Mouse (Mus musculus) MEL (cell line): ENCODE data around the gene Oca2. TPM values are rescaled to one million over a fixed set of nuclear protein-coding genes. Genes with fewer than 3 reads are reported as not detected.

Experiments used
- DNase-seq: peaks from one replicate; pipeline ENCODE4 v3.0.0; 2011; ENCODE audit warnings: low read depth, low spot score
- H3K27ac ChIP-seq: 2 replicates; pipeline ENCODE4 v1.5.1; 2012; ENCODE audit warnings: low read depth, mild to moderate bottlenecking, control low read depth, low read length, moderate library complexity; ENCODE audit not compliant: control insufficient read depth
- H3K27me3 ChIP-seq, 2 experiments: fragments of 150-350 bp in 1 of 2; sonication (generic) in 1 of 2; 2 replicates each; pipeline ENCODE4 v1.6.1; 2012; ENCODE audit warnings: low read length in 2 of 2, mild to moderate bottlenecking in 2 of 2, improper control_type of control experiment in 1 of 2, moderate library complexity in 1 of 2; ENCODE audit not compliant: insufficient read depth in 2 of 2, control insufficient read depth in 1 of 2
- H3K36me3 ChIP-seq, 2 experiments: 2 replicates each; pipeline ENCODE4 v1.6.1; 2012 to 2014; ENCODE audit warnings: low read length in 2 of 2, improper control_type of control experiment in 1 of 2, inconsistent platforms in 1 of 2, mild to moderate bottlenecking in 1 of 2; ENCODE audit not compliant: insufficient read depth in 2 of 2, control insufficient read depth in 1 of 2
- H3K4me1 ChIP-seq, 2 experiments: fragments of 150-350 bp in 1 of 2; sonication (generic) in 1 of 2; 2 replicates each; pipeline ENCODE4 v1.6.1; 2012; ENCODE audit warnings: low read length in 2 of 2, improper control_type of control experiment in 1 of 2, mild to moderate bottlenecking in 1 of 2; ENCODE audit not compliant: insufficient read depth in 2 of 2, control insufficient read depth in 1 of 2
- H3K4me3 ChIP-seq, 2 experiments: fragments of 150-350 bp in 1 of 2; sonication (generic) in 1 of 2; 2 replicates each; pipeline ENCODE4 v1.5.1; 2012; ENCODE audit warnings: low read depth in 2 of 2, low read length in 2 of 2, mild to moderate bottlenecking in 2 of 2, moderate library complexity in 2 of 2, control low read depth in 1 of 2, improper control_type of control experiment in 1 of 2; ENCODE audit not compliant: control insufficient read depth in 1 of 2, insufficient read depth in 1 of 2
- H3K79me2 ChIP-seq: 2 replicates; pipeline ENCODE4 v1.6.1; 2012; ENCODE audit warnings: mild to moderate bottlenecking, low read length, moderate library complexity; ENCODE audit not compliant: control insufficient read depth, poor library complexity, insufficient read depth
- H3K9ac ChIP-seq: 2 replicates; pipeline ENCODE4 v1.6.1; 2012; ENCODE audit warnings: low read depth, mild to moderate bottlenecking, control low read depth, low read length, moderate library complexity; ENCODE audit not compliant: control insufficient read depth, poor library complexity, severe bottlenecking
- H3K9me3 ChIP-seq: fragments of 150-350 bp; sonication (generic); replicated peaks from 2 replicates; pipeline ENCODE4 v1.6.1; 2012; ENCODE audit warnings: mild to moderate bottlenecking, low read length, improper control_type of control experiment, moderate library complexity; ENCODE audit not compliant: insufficient read depth
- CHD2 ChIP-seq: IDR thresholded peaks from 2 replicates; pipeline ENCODE4 v1.6.1; 2011; ENCODE audit warnings: low read length, improper control_type of control experiment
- E2F4 ChIP-seq: IDR thresholded peaks from 2 replicates; pipeline ENCODE4 v1.6.1; 2011; ENCODE audit warnings: low read depth, low read length, improper control_type of control experiment, borderline replicate concordance
- ELF1 ChIP-seq: IDR thresholded peaks from 2 replicates; pipeline ENCODE4 v1.6.1; 2014; ENCODE audit warnings: low read depth, mild to moderate bottlenecking, inconsistent platforms, low read length, improper control_type of control experiment, moderate library complexity
- EP300 ChIP-seq, 2 experiments: IDR thresholded peaks; 2 replicates each; pipeline ENCODE4 v1.6.1; 2011; ENCODE audit warnings: improper control_type of control experiment in 2 of 2, low read length in 2 of 2, low read depth in 1 of 2, mild to moderate bottlenecking in 1 of 2
- HCFC1 ChIP-seq: IDR thresholded peaks from 2 replicates; pipeline ENCODE4 v1.6.1; 2012; ENCODE audit warnings: low read depth, mild to moderate bottlenecking, inconsistent platforms, low read length, improper control_type of control experiment, moderate library complexity
- JUND ChIP-seq: IDR thresholded peaks from 2 replicates; pipeline ENCODE4 v1.6.1; 2011; ENCODE audit warnings: low read depth, mild to moderate bottlenecking, improper control_type of control experiment, low read length
- KAT2A ChIP-seq: conservative IDR thresholded peaks from 2 replicates; pipeline ENCODE4 v1.6.1; 2012; ENCODE audit warnings: low read depth, low read length, improper control_type of control experiment, inconsistent platforms
- MYB ChIP-seq: IDR thresholded peaks from 2 replicates; pipeline ENCODE4 v1.6.1; 2011; ENCODE audit warnings: mild to moderate bottlenecking, low read depth, low read length, improper control_type of control experiment
- MYC ChIP-seq: IDR thresholded peaks from 2 replicates; pipeline ENCODE4 v1.6.1; 2011; ENCODE audit warnings: low read depth, mild to moderate bottlenecking, low read length, improper control_type of control experiment, moderate library complexity
- NELFE ChIP-seq: IDR thresholded peaks from 2 replicates; pipeline ENCODE4 v1.6.1; 2011; ENCODE audit warnings: low read depth, low read length, improper control_type of control experiment
- POLR2A ChIP-seq, 2 experiments: IDR thresholded peaks; 2 replicates each; pipeline ENCODE4 v1.6.1; 2011 to 2012; ENCODE audit warnings: low read length in 2 of 2, mild to moderate bottlenecking in 2 of 2, control low read depth in 1 of 2, improper control_type of control experiment in 1 of 2, low read depth in 1 of 2, moderate library complexity in 1 of 2; ENCODE audit not compliant: control insufficient read depth in 1 of 2, insufficient read depth in 1 of 2, poor library complexity in 1 of 2
- TBP ChIP-seq: IDR thresholded peaks from 2 replicates; pipeline ENCODE4 v1.8.0; 2011; ENCODE audit warnings: low read depth, low read length, improper control_type of control experiment
- UBTF ChIP-seq: IDR thresholded peaks from 2 replicates; pipeline ENCODE4 v1.6.1; 2012; ENCODE audit warnings: low read depth, mild to moderate bottlenecking, inconsistent platforms, low read length, improper control_type of control experiment, moderate library complexity, borderline replicate concordance; ENCODE audit not compliant: insufficient read depth
- USF1 ChIP-seq: IDR thresholded peaks from 2 replicates; pipeline ENCODE4 v1.6.1; 2014; ENCODE audit warnings: low read depth, mild to moderate bottlenecking, inconsistent platforms, low read length, improper control_type of control experiment, moderate library complexity
- USF2 ChIP-seq, 2 experiments: IDR thresholded peaks; 2 replicates each; pipeline ENCODE4 v1.6.1; 2011 to 2012; ENCODE audit warnings: improper control_type of control experiment in 2 of 2, low read length in 2 of 2, borderline replicate concordance in 1 of 2, inconsistent platforms in 1 of 2, low read depth in 1 of 2, mild to moderate bottlenecking in 1 of 2; ENCODE audit not compliant: insufficient read depth in 1 of 2
- ZKSCAN1 ChIP-seq: IDR thresholded peaks from 2 replicates; pipeline ENCODE4 v1.6.1; 2012; ENCODE audit warnings: low read depth, mild to moderate bottlenecking, inconsistent platforms, low read length, improper control_type of control experiment, moderate library complexity
- ZNF384 ChIP-seq: IDR thresholded peaks from 2 replicates; pipeline ENCODE4 v1.6.1; 2012; ENCODE audit warnings: low read depth, mild to moderate bottlenecking, inconsistent platforms, low read length, improper control_type of control experiment
- polyA plus RNA-seq, 2 experiments: library from polyadenylated mRNA; stranded (reverse) in 1 of 2; unstranded in 1 of 2; fragments of >175 nt in 1 of 2; fragments of >200 nt in 1 of 2; gene quantifications; 2 replicates each; pipeline versions ENCODE4 v1.2.1 to v1.2.4; 2012; ENCODE audit warnings: low replicate concordance in 2 of 2, low read depth in 1 of 2; ENCODE audit not compliant: insufficient read length in 2 of 2, insufficient read depth in 1 of 2, missing spikeins in 1 of 2
- total RNA-seq: library from RNA; depleted of rRNA; stranded (reverse); fragments of 300-350 nt; gene quantifications from 2 replicates; pipeline ENCODE4 v1.2.3, GENCODE M21; 2012

Gene Oca2
- total and polyA plus RNA-seq, 3 experiments, result not detected

DNA sequence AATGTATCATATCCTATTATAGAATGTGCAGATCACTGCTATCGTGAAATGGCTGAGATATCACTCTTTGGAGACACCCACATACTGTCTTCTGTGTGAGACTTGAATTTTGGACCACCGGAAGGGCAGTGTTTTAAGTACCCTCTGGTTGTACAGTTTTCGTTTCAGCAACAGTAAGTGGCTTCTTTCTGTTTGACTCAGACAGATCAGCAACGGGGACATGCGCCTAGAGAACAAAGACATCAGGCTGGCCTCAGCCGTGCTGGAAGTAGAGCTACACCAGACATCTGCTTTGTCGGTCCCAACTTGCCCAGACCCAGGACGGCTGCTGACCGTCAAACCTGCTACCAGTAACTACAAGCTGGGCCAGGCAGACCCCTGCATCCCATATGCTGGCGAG lies 15.0 kb downstream of the Oca2 start:
- no peak for TF ChIP-seq ZNF384

DNA sequence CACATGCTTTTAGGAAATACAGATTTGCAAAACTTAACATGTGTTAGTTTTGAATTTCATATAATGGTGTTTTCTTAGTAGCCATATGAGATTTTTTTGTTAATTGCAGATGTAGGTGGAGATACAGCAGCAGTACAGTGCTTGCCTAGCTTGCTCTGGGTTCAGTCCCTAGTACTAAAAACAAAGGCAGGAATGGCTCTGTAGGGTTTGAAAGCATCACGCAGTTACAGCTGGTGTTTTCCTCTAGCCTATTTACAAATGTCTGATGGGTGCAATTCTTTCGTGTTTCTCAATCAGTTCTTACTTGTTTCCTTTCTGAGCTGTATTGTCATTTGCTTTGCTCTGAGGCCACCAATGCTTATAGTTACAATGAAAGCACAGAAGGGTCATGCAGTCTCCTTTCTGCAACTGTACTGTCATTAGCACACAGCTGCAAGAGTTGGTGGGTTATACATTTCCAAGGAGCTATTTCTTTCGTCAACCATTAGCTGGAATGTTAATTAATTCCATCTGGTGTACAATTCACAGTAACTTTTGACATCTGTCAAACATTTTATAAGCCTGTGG lies 18.4 kb downstream of the Oca2 start:
- no peaks in the 10 kb centered on the region for H3K36me3 ChIP-seq
- H3K27me3 ChIP-seq, result peaks cover 0 to 1% of the 10 kb centered on the region in 2 experiments; a peak in 1 of 4 replicates
- H3K4me3 ChIP-seq, result no peak overlapping the region
- H3K9ac ChIP-seq, result no peak overlapping the region
- H3K27ac ChIP-seq, result no peak overlapping the region
- TF ChIP-seq UBTF (no peak), HCFC1 (no peak), TBP (no peak), USF1 (no peak), JUND (no peak), USF2 (IDR thresholded peaks at IDR 0.05; ENCODE audit: borderline replicate concordance in 1 of 2, insufficient read depth in 1 of 2, low read depth in 1 of 2, low read length in 2 of 2) (no peak), NELFE (no peak), E2F4 (no peak), ELF1 (no peak), MYC (no peak), ZKSCAN1 (no peak), KAT2A (no peak)
- no peak for DNase-seq
- no peaks in the 10 kb centered on the region for H3K79me2 ChIP-seq
- no peaks in the 10 kb centered on the region for H3K9me3 ChIP-seq
- H3K4me1 ChIP-seq, result no peaks in the 10 kb centered on the region

More for the DNA sequence above, 15.0 kb downstream of the Oca2 start:
- no peaks in the 10 kb centered on the region for H3K36me3 ChIP-seq
- no peaks in the 10 kb centered on the region for H3K9me3 ChIP-seq
- no peak for DNase-seq
- no peak overlapping the region for H3K9ac ChIP-seq
- H3K79me2 ChIP-seq, result no peaks in the 10 kb centered on the region
- H3K27ac ChIP-seq, result no peak overlapping the region
- H3K27me3 ChIP-seq, result peaks cover 0 to 1% of the 10 kb centered on the region in 2 experiments; a peak in 1 of 4 replicates
- H3K4me1 ChIP-seq, result no peaks in the 10 kb centered on the region
- H3K4me3 ChIP-seq, result no peak overlapping the region

GRCm38 (mm10) chr7:56277506-56277905 lies 37.9 kb downstream of the Oca2 start:
- DNase-seq, result no peak
- H3K9me3 ChIP-seq, result no peaks in the 10 kb centered on the region
- H3K4me3 ChIP-seq, result no peak overlapping the region
- no peaks in the 10 kb centered on the region for H3K27me3 ChIP-seq
- H3K9ac ChIP-seq, result no peak overlapping the region
- H3K79me2 ChIP-seq, result no peaks in the 10 kb centered on the region
- H3K27ac ChIP-seq, result no peak overlapping the region
- no peak for TF ChIP-seq POLR2A (IDR thresholded peaks at IDR 0.05; ENCODE audit: control insufficient read depth in 1 of 2, insufficient read depth in 1 of 2, low read depth in 1 of 2, low read length in 2 of 2, poor library complexity in 1 of 2)
- TF ChIP-seq EP300 (IDR thresholded peaks at IDR 0.05; ENCODE audit: low read depth in 1 of 2, low read length in 2 of 2), result no peak
- no peak for TF ChIP-seq JUND
- no peak for TF ChIP-seq MYB
- TF ChIP-seq CHD2, result no peak
- H3K4me1 ChIP-seq, result no peaks in the 10 kb centered on the region
- H3K36me3 ChIP-seq, result no peaks in the 10 kb centered on the region
